ENCODE assay signal across 22 mouse cellular contexts in the genomic region with DNA sequence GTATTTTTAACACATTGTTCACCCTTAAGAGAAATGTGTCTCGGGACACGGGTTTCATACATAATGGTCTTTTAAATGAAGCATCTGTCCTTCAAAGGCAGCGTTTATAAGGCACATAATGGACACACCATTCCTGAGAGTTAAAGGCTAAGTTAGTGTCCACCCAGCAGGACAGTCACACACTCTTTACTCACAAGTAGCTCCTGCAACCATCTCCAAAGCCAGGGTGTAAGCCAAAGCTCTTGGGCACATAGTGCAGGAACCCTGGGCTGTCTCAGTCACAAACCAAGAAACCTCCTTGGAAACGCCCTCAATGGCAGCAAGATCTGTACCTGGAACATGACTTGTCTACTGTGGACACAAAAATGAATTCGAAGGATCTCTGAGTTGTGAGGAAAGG. TPM values are rescaled to one million over a fixed set of nuclear protein-coding genes. Genes with fewer than 3 reads are reported as not detected.
DNase-seq lines count a peak whose midpoint lies in the region; ATAC-seq and TF ChIP-seq lines count a peak whose summit lies in the region.
"Had no signal": no experiment of that assay in that cellular context is flagged by ENCODE, and none has a peak within 500 bp of the region (broad histone marks: within the 10 kb centered on the region; RNA-seq: fewer than 3 reads in every experiment).

No protein-coding gene starts in this region.

- in situ Hi-C loops in CH12.LX (cut with MboI; ENCODE audit: low pct_ligation_motif_present, low pct_unique_long_range_greater_than_20kb, low sequenced_read_pairs): no loop called here

- dilution Hi-C loops in CH12.LX (cut with MboI; ENCODE audit: extremely low pct_ligation_motif_present, extremely low pct_unique_long_range_greater_than_20kb, low sequenced_read_pairs): no loop called here

- no peak for TF ChIP-seq EP300 in CH12.LX (IDR thresholded peaks at IDR 0.05; ENCODE audit: low read length)

- H3K79me2 ChIP-seq in CH12.LX (replicated peaks; ENCODE audit: control insufficient read depth, extremely low read depth, insufficient read depth, poor library complexity, severe bottlenecking): peaks cover 4% of the 10 kb centered on the region; the same call in 1 of the 2 replicates

- no peak overlapping the region for H3K4me2 ChIP-seq in heart, embryonic 12.5 days
- H3K4me2 ChIP-seq in midbrain, embryonic 11.5 days: no peak overlapping the region
- H3K4me2 ChIP-seq in midbrain, postnatal 0 days (ENCODE audit: low read depth, low read length, poor library complexity, severe bottlenecking): no peak overlapping the region
- H3K4me2 ChIP-seq in CH12.LX (ENCODE audit: insufficient read depth, low read depth, poor library complexity, severe bottlenecking): no peak overlapping the region

- H3K36me3 ChIP-seq in heart, embryonic 12.5 days: no peaks in the 10 kb centered on the region
- H3K36me3 ChIP-seq in heart, embryonic 10.5 days: no peaks in the 10 kb centered on the region
- no peaks in the 10 kb centered on the region for H3K36me3 ChIP-seq in midbrain, embryonic 11.5 days (ENCODE audit: control insufficient read depth, insufficient read depth, low read length)
- H3K36me3 ChIP-seq in midbrain, postnatal 0 days (ENCODE audit: insufficient read depth, low read length): no peaks in the 10 kb centered on the region
- H3K36me3 ChIP-seq in CH12.LX (replicated peaks in 1 of 2; ENCODE audit: control insufficient read depth in 1 of 2, insufficient read depth in 1 of 2, low read length in 1 of 2): peaks cover 63 to 90% of the 10 kb centered on the region in 2 experiments

- H3K9me3 ChIP-seq in heart, embryonic 12.5 days (replicated peaks): no peaks in the 10 kb centered on the region
- no peaks in the 10 kb centered on the region for H3K9me3 ChIP-seq in heart, embryonic 10.5 days
- no peaks in the 10 kb centered on the region for H3K9me3 ChIP-seq in midbrain, embryonic 11.5 days (ENCODE audit: control insufficient read depth, low read length)
- no peaks in the 10 kb centered on the region for H3K9me3 ChIP-seq in midbrain, postnatal 0 days (ENCODE audit: low read length)
- H3K9me3 ChIP-seq in CH12.LX (replicated peaks; ENCODE audit: low read length): no peaks in the 10 kb centered on the region
- H3K9me3 ChIP-seq: G1E had no signal

- no peaks in the 10 kb centered on the region for H3K27me3 ChIP-seq in heart, embryonic 12.5 days (replicated peaks)
- H3K27me3 ChIP-seq in heart, embryonic 10.5 days (ENCODE audit: insufficient read depth, poor library complexity, severe bottlenecking): peaks cover 3% of the 10 kb centered on the region; the same call in 1 of the 2 replicates
- H3K27me3 ChIP-seq in midbrain, embryonic 11.5 days (ENCODE audit: control insufficient read depth, insufficient read depth, low read length): no peaks in the 10 kb centered on the region
- H3K27me3 ChIP-seq in midbrain, postnatal 0 days (ENCODE audit: insufficient read depth, low read length): no peaks in the 10 kb centered on the region
- H3K27me3 ChIP-seq in CH12.LX (replicated peaks): no peaks in the 10 kb centered on the region

- TF ChIP-seq POLR2A in CH12.LX (IDR thresholded peaks at IDR 0.05; ENCODE audit: low read depth, low read length): 0 out of 2 replicates have a peak, but pooled peaks have one; percentile 25

- no peak overlapping the region for H3K4me3 ChIP-seq in heart, embryonic 12.5 days
- no peak overlapping the region for H3K4me3 ChIP-seq in heart, embryonic 10.5 days
- H3K4me3 ChIP-seq in midbrain, embryonic 11.5 days (ENCODE audit: low read depth, low read length): no peak overlapping the region
- H3K4me3 ChIP-seq in midbrain, postnatal 0 days (ENCODE audit: low read depth, low read length): no peak overlapping the region
- H3K4me3 ChIP-seq in CH12.LX (replicated peaks in 1 of 3; ENCODE audit: low read depth in 2 of 3, low read length in 2 of 3, poor library complexity in 1 of 3): no peak overlapping the region

- TF ChIP-seq CTCF in midbrain, postnatal 0 days (IDR thresholded peaks at IDR 0.05): no peak
- no peak for TF ChIP-seq CTCF in CH12.LX (conservative IDR thresholded peaks at IDR 0.05 in 1 of 2, IDR thresholded peaks at IDR 0.05 in 1 of 2; ENCODE audit: low read depth in 2 of 2, low read length in 2 of 2)

- 81% methylated on average over 5 of the region's 5 CpGs for WGBS in heart, embryonic 12.5 days
- 82% methylated on average over 5 of the region's 5 CpGs for WGBS in heart, embryonic 10.5 days
- 88% methylated on average over 5 of the region's 5 CpGs for WGBS in midbrain, embryonic 11.5 days
- 79% methylated on average over 5 of the region's 5 CpGs for WGBS in midbrain, postnatal 0 days

- no peak overlapping the region for H3K27ac ChIP-seq in heart, embryonic 12.5 days (ENCODE audit: poor library complexity, severe bottlenecking)
- H3K27ac ChIP-seq in heart, embryonic 10.5 days: no peak overlapping the region
- no peak overlapping the region for H3K27ac ChIP-seq in midbrain, embryonic 11.5 days (ENCODE audit: low read depth, low read length)
- no peak overlapping the region for H3K27ac ChIP-seq in midbrain, postnatal 0 days (ENCODE audit: low read depth, low read length)
- no peak overlapping the region for H3K27ac ChIP-seq in CH12.LX (ENCODE audit: insufficient read depth, low read depth)

- intact Hi-C loops in heart, postnatal 36 days (cut with DNase I): no loop called here

- H3K9ac ChIP-seq in heart, embryonic 12.5 days: no peak overlapping the region
- no peak overlapping the region for H3K9ac ChIP-seq in midbrain, embryonic 11.5 days (ENCODE audit: low read length)
- H3K9ac ChIP-seq in midbrain, postnatal 0 days (replicated peaks; ENCODE audit: low read length, poor library complexity, severe bottlenecking): no peak overlapping the region
- H3K9ac ChIP-seq in CH12.LX (ENCODE audit: insufficient read depth, low read depth): no peak overlapping the region

- peak; percentile 61 for DNase-seq in heart, adult 11 months
- peak; percentile 72 for DNase-seq in heart, embryonic 10.5 days (ENCODE audit: low spot score)
- no peak for DNase-seq in heart, postnatal 36 days
- peak; percentile 75 for DNase-seq in midbrain, embryonic 11.5 days (ENCODE audit: low spot score, missing footprints)
- no peak for DNase-seq in midbrain, postnatal 0 days (ENCODE audit: low spot score)
- no peak for DNase-seq in CH12.LX (ENCODE audit: extremely low read depth)
- DNase-seq in urinary bladder, adult 18-20 months (ENCODE audit: low spot score in 2 of 2): no peak
- DNase-seq: adrenal gland, adult 2 months; adrenal gland, adult 8-10 months; adrenal gland, postnatal 10 days; adrenal gland, postnatal 14 days; adrenal gland, postnatal 25 days; adrenal gland, postnatal 36 days; B cell, adult 2 months; cerebellum, adult 11 months; cerebellum, adult 11-12 months; cerebellum, adult 18-20 months had no signal

- ATAC-seq in heart, embryonic 12.5 days (ENCODE audit: insufficient number of reproducible peaks, low FRiP score): no peak
- ATAC-seq in midbrain, embryonic 11.5 days (ENCODE audit: low FRiP score): no peak
- no peak for ATAC-seq in midbrain, postnatal 0 days (ENCODE audit: low FRiP score)
- ATAC-seq: activated CD4-positive, CD25-positive, alpha-beta regulatory T cell, adult 4 months; CD4-positive, CD25-positive, alpha-beta regulatory T cell, adult 4 months; Patski had no signal

- no peak for TF ChIP-seq RAD21 in CH12.LX (IDR thresholded peaks at IDR 0.05; ENCODE audit: low read depth, low read length)

- no peaks in the 10 kb centered on the region for H3K4me1 ChIP-seq in heart, embryonic 12.5 days (replicated peaks)
- H3K4me1 ChIP-seq in heart, embryonic 10.5 days: no peaks in the 10 kb centered on the region
- H3K4me1 ChIP-seq in midbrain, embryonic 11.5 days (ENCODE audit: control insufficient read depth, insufficient read depth, low read length): no peaks in the 10 kb centered on the region
- no peaks in the 10 kb centered on the region for H3K4me1 ChIP-seq in midbrain, postnatal 0 days (ENCODE audit: insufficient read depth, low read length)
- peaks cover 12 to 100% of the 10 kb centered on the region in 2 experiments for H3K4me1 ChIP-seq in CH12.LX (ENCODE audit: control insufficient read depth in 1 of 2, insufficient read depth in 2 of 2)

TF ChIP-seq in CH12.LX, 34 proteins besides CTCF, POLR2A, EP300 and RAD21 (continues in another document):
- TF ChIP-seq MXI1 (IDR thresholded peaks at IDR 0.05; ENCODE audit: low read depth, low read length): no peak
- no peak for TF ChIP-seq KAT2A (IDR thresholded peaks at IDR 0.05; ENCODE audit: insufficient replicate concordance, low read length)
- no peak for TF ChIP-seq ELF1 (IDR thresholded peaks at IDR 0.05; ENCODE audit: low read depth, low read length)
- TF ChIP-seq POLR2AphosphoS2 (IDR thresholded peaks at IDR 0.05; ENCODE audit: low read depth, low read length): no peak
- no peak for TF ChIP-seq JUN (IDR thresholded peaks at IDR 0.05; ENCODE audit: insufficient read depth, low read depth, low read length)
- no peak for TF ChIP-seq ETS1 (conservative IDR thresholded peaks at IDR 0.05; ENCODE audit: low read depth, low read length)
- no peak for TF ChIP-seq CHD2 (IDR thresholded peaks at IDR 0.05; ENCODE audit: low read length)
- no peak for TF ChIP-seq USF1 (IDR thresholded peaks at IDR 0.05; ENCODE audit: low read depth, low read length)
- TF ChIP-seq SMC3 (IDR thresholded peaks at IDR 0.05; ENCODE audit: low read depth, low read length): no peak
- TF ChIP-seq MEF2A (IDR thresholded peaks at IDR 0.05; ENCODE audit: borderline replicate concordance, low read depth, low read length): no peak
- TF ChIP-seq ZMIZ1 (IDR thresholded peaks at IDR 0.05; ENCODE audit: low read depth, low read length): no peak
- TF ChIP-seq SIN3A (IDR thresholded peaks at IDR 0.05; ENCODE audit: low read length): no peak
- no peak for TF ChIP-seq IRF4 (IDR thresholded peaks at IDR 0.05; ENCODE audit: low read depth, low read length)
- TF ChIP-seq ZKSCAN1 (IDR thresholded peaks at IDR 0.05; ENCODE audit: borderline replicate concordance, low read depth, low read length): no peak
- TF ChIP-seq TCF12 (IDR thresholded peaks at IDR 0.05; ENCODE audit: low read depth, low read length): no peak
- TF ChIP-seq PAX5 (IDR thresholded peaks at IDR 0.05; ENCODE audit: low read length): no peak
- no peak for TF ChIP-seq BHLHE40 (IDR thresholded peaks at IDR 0.05; ENCODE audit: low read depth, low read length)

RNA-seq across cellular contexts. Expression of gene Fignl1, which starts 55.9 kb away (rescaled TPM):
- 76.7 and 77.8 TPM in 2 replicates for polyA plus RNA-seq in heart, embryonic 12.5 days (2016; fragmentation: Nextera tagmentation; extraction: Ambion mirVana)
- 94.9 and 96.4 TPM in 2 replicates for polyA plus RNA-seq in heart, embryonic 10.5 days (2016; fragmentation: Nextera tagmentation; extraction: Ambion mirVana)
- total RNA-seq in heart, postnatal 36 days (2021): 1 to 10 TPM in 1 of 2 experiments, under 1 TPM in 1; 0.81 to 1.8 TPM
- 99.1 and 109 TPM in 2 replicates for polyA plus RNA-seq in midbrain, embryonic 11.5 days (2014; fragmentation: Nextera tagmentation; extraction: Ambion mirVana)
- 4.4 and 5.2 TPM in 2 replicates for total RNA-seq in midbrain, postnatal 0 days (2014; rRNA removed)
- 2.2 and 3.7 TPM in 2 replicates for polyA plus RNA-seq in midbrain, postnatal 0 days (2015; fragmentation: Nextera tagmentation; extraction: Ambion mirVana)
- total RNA-seq in CH12.LX (2012; rRNA removed) (82.8 and 98.5 TPM in 2 replicates), CH12.LX (2014; rRNA removed) (189 TPM in 2 replicates)
- polyA plus RNA-seq in CH12.LX (2012; ENCODE audit: insufficient read length, low read depth): 98.5 and 101 TPM in 2 replicates

Comparison
In these comparisons a context has a peak if more than half of its experiments do, and no peak if none do; other contexts are left out.
1. DNase-seq: peak in heart, adult 11 months (single experiment), heart, embryonic 10.5 days (single experiment) and midbrain, embryonic 11.5 days (single experiment); none in heart, postnatal 36 days (0 of 2), midbrain, postnatal 0 days (single experiment), CH12.LX (single experiment) and urinary bladder, adult 18-20 months (0 of 2).
2. RNA of gene Fignl1, which starts 55.9 kb away (polyA plus RNA-seq): 99.1 to 109 TPM in midbrain, embryonic 11.5 days, 98.5 to 101 TPM in CH12.LX, 94.9 to 96.4 TPM in heart, embryonic 10.5 days and 76.7 to 77.8 TPM in heart, embryonic 12.5 days; 2.2 to 3.7 TPM in midbrain, postnatal 0 days; every median in the first group is over 10 times any median in the second.